Mouse (Mus musculus): Measurements from ENCODE around the gene Uggt1.

GRCm38 (mm10) chr1:36131766-36132165 is 112.8 kb downstream of the Uggt1 start:
- TF ChIP-seq CTCF (IDR thresholded peaks at IDR 0.05; ENCODE audit: low read depth) (no peak), EP300 (IDR thresholded peaks at IDR 0.05; ENCODE audit: low read depth) (peak; percentile 70)
